Mouse (Mus musculus) erythroid progenitor cell, adult 5-6 weeks (primary cell): ENCODE data around the gene Ms4a4c. TPM values are rescaled to one million over a fixed set of nuclear protein-coding genes. Genes with fewer than 3 reads are reported as not detected.
"Not testable (repeated sequence)": the region's sequence is repeated elsewhere in the genome, so short reads cannot be mapped to it uniquely, and the experiment has no call there.

ENCODE experiments used
- ATAC-seq: replicated peaks from 2 replicates; pipeline ENCODE4 v1.8.0; 2016; ENCODE audit warnings: moderate number of reproducible peaks, mild to moderate bottlenecking, moderate TSS enrichment, inconsistent platforms; ENCODE audit not compliant: poor library complexity, low FRiP score, severe bottlenecking
- total RNA-seq, 2 experiments: library from RNA; stranded (forward) in 1 of 2; stranded (reverse) in 1 of 2; fragments of 150-400 nt in 1 of 2; fragments of 186-747, 209-891 nt in 1 of 2; gene quantifications; 2 replicates each; pipeline versions ENCODE4 v1.2.3 to v1.2.4; 2015 to 2017; ENCODE audit warnings: low replicate concordance in 2 of 2

The Ms4a4c gene
- total RNA-seq (2015; ENCODE audit: low replicate concordance): 17.3 and 39.4 TPM in 2 replicates
- 1.5 and 4.2 TPM in 2 replicates for total RNA-seq (2017; ENCODE audit: low replicate concordance)

GRCm38 (mm10) chr19:11404527-11404926 lies at the start of gene Ms4a4c:
TSS of gene Ms4a4c (plus strand) at chr19:11404770.
- no peak for ATAC-seq

GRCm38 (mm10) chr19:11355730-11356129 lies 48.8 kb upstream of the Ms4a4c start:
- ATAC-seq: no peak

- ATAC-seq: no peak
These were observed 44.5 kb upstream of the Ms4a4c start for GRCm38 (mm10) chr19:11360106-11360505.

GRCm38 (mm10) chr19:11362002-11362401 lies 42.6 kb upstream of the Ms4a4c start:
- no peak for ATAC-seq

GRCm38 (mm10) chr19:11368310-11368709 lies 36.3 kb upstream of the Ms4a4c start:
- ATAC-seq: no peak

GRCm38 (mm10) chr19:11371181-11371580 lies 33.4 kb upstream of the Ms4a4c start:
- no peak for ATAC-seq

- no peak for ATAC-seq
These were observed 29.3 kb upstream of the Ms4a4c start, which contains the start of gene Ms4a4a for GRCm38 (mm10) chr19:11375273-11375672. TSS of gene Ms4a4a (plus strand) at chr19:11375523.

- ATAC-seq: no peak
These were observed 28.2 kb upstream of the Ms4a4c start for GRCm38 (mm10) chr19:11376399-11376798.

- ATAC-seq: no peak
These were observed 17.5 kb upstream of the Ms4a4c start for GRCm38 (mm10) chr19:11387109-11387508.

GRCm38 (mm10) chr19:11387685-11388084 lies 16.9 kb upstream of the Ms4a4c start:
- no peak for ATAC-seq

- ATAC-seq: no peak
These were observed 15.6 kb upstream of the Ms4a4c start for GRCm38 (mm10) chr19:11388949-11389348.

GRCm38 (mm10) chr19:11395769-11396168 lies 8.8 kb upstream of the Ms4a4c start:
- ATAC-seq: no peak

GRCm38 (mm10) chr19:11407428-11407827 lies 2.9 kb downstream of the Ms4a4c start:
- no peak for ATAC-seq

- no peak for ATAC-seq
These were observed 4.0 kb downstream of the Ms4a4c start for GRCm38 (mm10) chr19:11408591-11408990.

GRCm38 (mm10) chr19:11411640-11412039 lies 7.1 kb downstream of the Ms4a4c start:
- ATAC-seq: no peak

- no peak for ATAC-seq
These were observed 9.5 kb downstream of the Ms4a4c start for GRCm38 (mm10) chr19:11414084-11414483.

- ATAC-seq: no peak
These were observed 11.0 kb downstream of the Ms4a4c start for GRCm38 (mm10) chr19:11415581-11415980.

GRCm38 (mm10) chr19:11418865-11419264 lies 14.3 kb downstream of the Ms4a4c start:
- ATAC-seq: not testable (repeated sequence)

- not testable (repeated sequence) for ATAC-seq
These were observed 26.6 kb downstream of the Ms4a4c start for GRCm38 (mm10) chr19:11431209-11431608.

GRCm38 (mm10) chr19:11435058-11435834 lies 30.7 kb downstream of the Ms4a4c start:
- ATAC-seq: no peak

- no peak for ATAC-seq
These were observed 38.8 kb downstream of the Ms4a4c start, which contains the start of gene Ms4a4b for GRCm38 (mm10) chr19:11443338-11443737. TSS of gene Ms4a4b (plus strand) at chr19:11443553.
